Mouse (Mus musculus) intestine, postnatal 0 days (tissue): Measurements from ENCODE around the gene Arhgdib. TPM values are rescaled to one million over a fixed set of nuclear protein-coding genes. Genes with fewer than 3 reads are reported as not detected.

ENCODE experiments used
- ATAC-seq: fragments of 200-750 bp; cut with Nextera tagmentation; 2 replicates; pipeline ENCODE4 v1.8.0; 2017; ENCODE audit warnings: mild to moderate bottlenecking, moderate TSS enrichment, moderate library complexity
- H3K27ac ChIP-seq: fragments of 300-500 bp; sonication (generic); 2 replicates; pipeline ENCODE4 v1.5.1; 2014; ENCODE audit warnings: mild to moderate bottlenecking, low read depth, low read length, moderate library complexity
- H3K27me3 ChIP-seq: fragments of 300-500 bp; sonication (generic); replicated peaks from 2 replicates; pipeline ENCODE4 v1.6.1; 2014; ENCODE audit warnings: low read length, mixed read lengths; ENCODE audit not compliant: control insufficient read depth, insufficient read depth
- H3K36me3 ChIP-seq: fragments of 300-500 bp; sonication (generic); 2 replicates; pipeline ENCODE4 v1.6.1; 2014; ENCODE audit warnings: mild to moderate bottlenecking, moderate library complexity; ENCODE audit not compliant: control insufficient read depth, insufficient read depth
- H3K4me1 ChIP-seq: fragments of 300-500 bp; sonication (generic); replicated peaks from 2 replicates; pipeline ENCODE4 v1.6.1; 2014; ENCODE audit warnings: antibody characterized with exemption, low read length, mixed read lengths; ENCODE audit not compliant: control insufficient read depth, insufficient read depth
- H3K4me2 ChIP-seq: fragments of 300-500 bp; sonication (generic); replicated peaks from 2 replicates; pipeline ENCODE4 v1.6.1; 2014; ENCODE audit warnings: low read depth, mild to moderate bottlenecking, moderate library complexity
- H3K4me3 ChIP-seq: fragments of 300-500 bp; sonication (generic); 2 replicates; pipeline ENCODE4 v1.5.1; 2014; ENCODE audit warnings: low read depth, low read length
- H3K9ac ChIP-seq: fragments of 300-500 bp; sonication (generic); 2 replicates; pipeline ENCODE4 v1.6.1; 2014; ENCODE audit warnings: mild to moderate bottlenecking, low read depth, low read length
- H3K9me3 ChIP-seq: fragments of 300-500 bp; sonication (generic); 2 replicates; pipeline ENCODE4 v1.6.1; 2016; ENCODE audit warnings: mixed run types; ENCODE audit not compliant: control insufficient read depth
- CTCF ChIP-seq: sonication (generic); IDR thresholded peaks from 2 replicates; pipeline ENCODE4 v1.5.1; 2016; ENCODE audit warnings: low read depth, mild to moderate bottlenecking, control low read depth, antibody characterized with exemption, moderate library complexity
- WGBS: fragments of 180-500 bp; shearing (Covaris S2); extraction: QIAGEN DNeasy Blood & Tissue Kit; methylation state at CpG from one replicate; pipeline ENCODE4 v1.1.7; 2014; 5-methylcytosine and 5-hydroxymethylcytosine counted together
- polyA plus RNA-seq: library from polyadenylated mRNA; unstranded; fragments of >200 nt; fragmentation: Nextera tagmentation; extraction: Ambion mirVana; gene quantifications from 2 replicates; pipeline ENCODE4 v1.2.1, GENCODE M21; 2015

The Arhgdib gene
- polyA plus RNA-seq, result 22.2 and 22.6 TPM in 2 replicates

- no peak for TF ChIP-seq CTCF
- Histone ChIP-seq H3K9me3 (no peaks in the 10 kb centered on the region), H3K27me3 (no peaks in the 10 kb centered on the region), H3K27ac (peak within 1 kb of the TSS; percentile 50), H3K4me1 (no peaks in the 10 kb centered on the region), H3K36me3 (no peaks in the 10 kb centered on the region), H3K9ac (no peak within 1 kb of the TSS), H3K4me3 (0 out of 2 replicates have a peak within 1 kb of the TSS, but pooled peaks have one; percentile 3), H3K4me2 (0 out of 2 replicates have a peak within 1 kb of the TSS, but pooled peaks have one; percentile 24)
- ATAC-seq, result no peak
- WGBS, result 27% methylated on average over 12 of the region's 12 CpGs
These were observed at the start of gene Arhgdib for GRCm38 (mm10) chr6:136941051-136942021. Gene Arhgdib, minus strand, starts transcription at chr6:136941899.

GRCm38 (mm10) chr6:136990557-136990956 is 48.9 kb upstream of the Arhgdib start:
- Histone ChIP-seq H3K9me3 (no peaks in the 10 kb centered on the region), H3K4me3 (no peak overlapping the region), H3K36me3 (no peaks in the 10 kb centered on the region), H3K9ac (no peak overlapping the region), H3K27me3 (no peaks in the 10 kb centered on the region), H3K27ac (no peak overlapping the region), H3K4me2 (peak overlapping the region; percentile 39), H3K4me1 (0 out of 2 replicates have a peak, but pooled peaks cover 5% of the 10 kb centered on the region)
- WGBS, result 17% methylated on average over 8 of the region's 8 CpGs
- peak; percentile 22; the same call in 1 of the 2 replicates for ATAC-seq
- TF ChIP-seq CTCF, result no peak

- 25% methylated on average over 11 of the region's 11 CpGs for WGBS
- peak; percentile 58 for ATAC-seq
- Histone ChIP-seq H3K27me3 (no peaks in the 10 kb centered on the region), H3K9me3 (no peaks in the 10 kb centered on the region), H3K9ac (no peak overlapping the region), H3K4me1 (0 out of 2 replicates have a peak, but pooled peaks cover 5% of the 10 kb centered on the region), H3K27ac (no peak overlapping the region), H3K36me3 (no peaks in the 10 kb centered on the region), H3K4me2 (peak overlapping the region; percentile 39), H3K4me3 (no peak overlapping the region)
- no peak for TF ChIP-seq CTCF
These were observed 48.3 kb upstream of the Arhgdib start for GRCm38 (mm10) chr6:136989824-136990497.

GRCm38 (mm10) chr6:136988536-136989060 is 46.9 kb upstream of the Arhgdib start:
- 90% methylated on average over 7 of the region's 7 CpGs for WGBS
- Histone ChIP-seq H3K36me3 (no peaks in the 10 kb centered on the region), H3K9me3 (no peaks in the 10 kb centered on the region), H3K9ac (no peak overlapping the region), H3K27ac (no peak overlapping the region), H3K4me2 (no peak overlapping the region), H3K4me1 (0 out of 2 replicates have a peak, but pooled peaks cover 5% of the 10 kb centered on the region), H3K4me3 (no peak overlapping the region), H3K27me3 (no peaks in the 10 kb centered on the region)
- ATAC-seq, result no peak
- TF ChIP-seq CTCF, result no peak

- 56% methylated on average over 11 of the region's 11 CpGs for WGBS
- Histone ChIP-seq H3K27ac (no peak overlapping the region), H3K36me3 (no peaks in the 10 kb centered on the region), H3K9me3 (no peaks in the 10 kb centered on the region), H3K27me3 (no peaks in the 10 kb centered on the region), H3K4me1 (peaks cover 5% of the 10 kb centered on the region; the same call in 1 of the 2 replicates), H3K4me2 (no peak overlapping the region), H3K4me3 (no peak overlapping the region), H3K9ac (no peak overlapping the region)
- no peak for TF ChIP-seq CTCF
- ATAC-seq, result no peak
These were observed 45.0 kb upstream of the Arhgdib start for GRCm38 (mm10) chr6:136986718-136987117.

GRCm38 (mm10) chr6:136986019-136986418 is 44.3 kb upstream of the Arhgdib start:
- no peak overlapping the region for H3K4me3 ChIP-seq
- H3K9me3 ChIP-seq, result no peaks in the 10 kb centered on the region
- no peak for TF ChIP-seq CTCF
- no peak overlapping the region for H3K27ac ChIP-seq
- peaks cover 5% of the 10 kb centered on the region; the same call in 1 of the 2 replicates for H3K4me1 ChIP-seq
- no peaks in the 10 kb centered on the region for H3K27me3 ChIP-seq
- H3K9ac ChIP-seq, result no peak overlapping the region
- no peaks in the 10 kb centered on the region for H3K36me3 ChIP-seq
- no peak overlapping the region for H3K4me2 ChIP-seq
- ATAC-seq, result no peak
- 40% methylated on average over 13 of the region's 13 CpGs for WGBS
